Mouse (Mus musculus) CH12.LX (cell line): ENCODE data around the gene Samd4. TPM values are rescaled to one million over a fixed set of nuclear protein-coding genes. Genes with fewer than 3 reads are reported as not detected.

ENCODE experiments used
- DNase-seq: peaks from one replicate; pipeline ENCODE4 v3.0.0-alpha.2; 2013; ENCODE audit errors: extremely low read depth
- H3K27ac ChIP-seq: 2 replicates; pipeline ENCODE4 v1.5.1; 2012; ENCODE audit warnings: low read depth, mild to moderate bottlenecking, control low read depth, moderate library complexity; ENCODE audit not compliant: insufficient read depth
- H3K27me3 ChIP-seq: replicated peaks from 2 replicates; pipeline ENCODE3; 2012; ENCODE audit warnings: inconsistent platforms
- H3K36me3 ChIP-seq, 2 experiments: replicated peaks in 1 of 2; 2 replicates each; pipeline versions ENCODE3 to v1.6.1; 2012; ENCODE audit warnings: inconsistent platforms in 1 of 2, low read length in 1 of 2, mild to moderate bottlenecking in 1 of 2, mixed read lengths in 1 of 2, moderate library complexity in 1 of 2; ENCODE audit not compliant: control insufficient read depth in 1 of 2, insufficient read depth in 1 of 2
- H3K4me1 ChIP-seq, 2 experiments: 2 replicates each; pipeline ENCODE4 v1.6.1; 2012; ENCODE audit warnings: inconsistent platforms in 1 of 2, moderate library complexity in 1 of 2; ENCODE audit not compliant: insufficient read depth in 2 of 2, control insufficient read depth in 1 of 2
- H3K4me2 ChIP-seq: 2 replicates; pipeline ENCODE4 v1.6.1; 2012; ENCODE audit warnings: low read depth, mild to moderate bottlenecking, control low read depth; ENCODE audit not compliant: poor library complexity, insufficient read depth, severe bottlenecking
- H3K4me3 ChIP-seq, 3 experiments: fragments of 150-350 bp in 1 of 3; sonication (generic) in 1 of 3; replicated peaks in 1 of 3; 2 replicates each; pipeline versions ENCODE3 to v1.5.1; 2011 to 2012; ENCODE audit warnings: low read depth in 2 of 3, low read length in 2 of 3, mild to moderate bottlenecking in 2 of 3, moderate library complexity in 2 of 3, control low read depth in 1 of 3, improper control_type of control experiment in 1 of 3, inconsistent platforms in 1 of 3, mixed read lengths in 1 of 3; ENCODE audit not compliant: poor library complexity in 1 of 3
- H3K79me2 ChIP-seq: replicated peaks from 2 replicates; pipeline ENCODE4 v1.6.1; 2012; ENCODE audit warnings: mild to moderate bottlenecking, moderate library complexity; ENCODE audit not compliant: control insufficient read depth, poor library complexity, insufficient read depth, severe bottlenecking; ENCODE audit errors: extremely low read depth
- H3K9ac ChIP-seq: 2 replicates; pipeline ENCODE4 v1.6.1; 2012; ENCODE audit warnings: low read depth, mild to moderate bottlenecking, control low read depth, moderate library complexity; ENCODE audit not compliant: insufficient read depth
- H3K9me3 ChIP-seq: replicated peaks from 2 replicates; pipeline ENCODE3; 2012; ENCODE audit warnings: low read length, inconsistent platforms, mixed read lengths
- CHD1 ChIP-seq: IDR thresholded peaks from 2 replicates; pipeline ENCODE4 v1.6.1; 2012; ENCODE audit warnings: low read depth, low read length, improper control_type of control experiment, inconsistent platforms
- CHD2 ChIP-seq: IDR thresholded peaks from 2 replicates; pipeline ENCODE4 v1.6.1; 2011; ENCODE audit warnings: low read length, improper control_type of control experiment
- CTCF ChIP-seq, 2 experiments: IDR thresholded peaks in 1 of 2; conservative IDR thresholded peaks in 1 of 2; 2 replicates each; pipeline ENCODE4 v1.5.1; 2011 to 2012; ENCODE audit warnings: low read depth in 2 of 2, low read length in 2 of 2, improper control_type of control experiment in 1 of 2, inconsistent platforms in 1 of 2, mild to moderate bottlenecking in 1 of 2, moderate library complexity in 1 of 2
- ELF1 ChIP-seq: IDR thresholded peaks from 2 replicates; pipeline ENCODE4 v1.6.1; 2014; ENCODE audit warnings: low read depth, mild to moderate bottlenecking, inconsistent platforms, low read length, improper control_type of control experiment
- EP300 ChIP-seq: IDR thresholded peaks from 2 replicates; pipeline ENCODE4 v1.6.1; 2011; ENCODE audit warnings: low read length, improper control_type of control experiment
- IRF4 ChIP-seq: IDR thresholded peaks from 2 replicates; pipeline ENCODE4 v1.6.1; 2014; ENCODE audit warnings: low read depth, mild to moderate bottlenecking, inconsistent platforms, low read length, improper control_type of control experiment
- JUN ChIP-seq: IDR thresholded peaks from 2 replicates; pipeline ENCODE4 v1.6.1; 2011; ENCODE audit warnings: low read depth, mild to moderate bottlenecking, low read length, improper control_type of control experiment, moderate library complexity; ENCODE audit not compliant: insufficient read depth
- KAT2A ChIP-seq: IDR thresholded peaks from 2 replicates; pipeline ENCODE4 v1.6.1; 2012; ENCODE audit warnings: low read length, improper control_type of control experiment, inconsistent platforms; ENCODE audit not compliant: insufficient replicate concordance
- MAFK ChIP-seq: IDR thresholded peaks from 2 replicates; pipeline ENCODE4 v1.6.1; 2011; ENCODE audit warnings: low read length, improper control_type of control experiment; ENCODE audit not compliant: insufficient replicate concordance
- MAZ ChIP-seq: IDR thresholded peaks from 2 replicates; pipeline ENCODE4 v1.6.1; 2012; ENCODE audit warnings: low read depth, mild to moderate bottlenecking, inconsistent platforms, low read length, improper control_type of control experiment, moderate library complexity
- MEF2A ChIP-seq: IDR thresholded peaks from 2 replicates; pipeline ENCODE4 v1.6.1; 2014; ENCODE audit warnings: low read depth, mild to moderate bottlenecking, inconsistent platforms, low read length, improper control_type of control experiment, borderline replicate concordance
- MYC ChIP-seq: IDR thresholded peaks from 2 replicates; pipeline ENCODE4 v1.6.1; 2011; ENCODE audit warnings: low read depth, mild to moderate bottlenecking, improper control_type of control experiment, low read length
- PAX5 ChIP-seq: IDR thresholded peaks from 2 replicates; pipeline ENCODE4 v1.6.1; 2012; ENCODE audit warnings: low read length, inconsistent platforms, mixed read lengths
- POLR2AphosphoS2 ChIP-seq: IDR thresholded peaks from 2 replicates; pipeline ENCODE4 v1.6.1; 2011; ENCODE audit warnings: low read depth, low read length, improper control_type of control experiment
- RAD21 ChIP-seq: IDR thresholded peaks from 2 replicates; pipeline ENCODE4 v1.6.1; 2011; ENCODE audit warnings: low read depth, mild to moderate bottlenecking, low read length, improper control_type of control experiment, moderate library complexity
- RCOR1 ChIP-seq: conservative IDR thresholded peaks from 2 replicates; pipeline ENCODE4 v1.6.1; 2012; ENCODE audit warnings: low read depth, mild to moderate bottlenecking, inconsistent platforms, low read length, improper control_type of control experiment
- SIN3A ChIP-seq: IDR thresholded peaks from 2 replicates; pipeline ENCODE4 v1.6.1; 2012; ENCODE audit warnings: low read length, improper control_type of control experiment, inconsistent platforms
- SMC3 ChIP-seq: IDR thresholded peaks from 2 replicates; pipeline ENCODE4 v1.6.1; 2011; ENCODE audit warnings: low read depth, low read length, improper control_type of control experiment
- ZNF384 ChIP-seq: IDR thresholded peaks from 2 replicates; pipeline ENCODE4 v1.6.1; 2012; ENCODE audit warnings: low read depth, low read length, improper control_type of control experiment, inconsistent platforms
- dilution Hi-C: fragments of 300-500 bp; cut with MboI; formaldehyde crosslinking; loops from 2 replicates; pipeline ENCODE4 v1.14.3; 2020; ENCODE audit warnings: low sequenced_read_pairs; ENCODE audit not compliant: extremely low pct_unique_long_range_greater_than_20kb, extremely low pct_ligation_motif_present
- in situ Hi-C: fragments of 300-500 bp; cut with MboI; formaldehyde crosslinking; loops from 3 replicates; pipeline ENCODE4 v1.14.3; 2019; ENCODE audit warnings: low sequenced_read_pairs, low pct_ligation_motif_present, low pct_unique_long_range_greater_than_20kb, mixed read lengths
- polyA plus RNA-seq: library from polyadenylated mRNA; unstranded; fragments of >175 nt; gene quantifications from 2 replicates; pipeline ENCODE4 v1.2.1, GENCODE M21; 2012; ENCODE audit warnings: low read depth; ENCODE audit not compliant: insufficient read length
- total RNA-seq, 2 experiments: library from RNA; depleted of rRNA; stranded (reverse); fragments of 300-350 nt in 1 of 2; fragments of >200 nt in 1 of 2; gene quantifications; 2 replicates each; pipeline ENCODE4 v1.2.3; 2012 to 2014

Samd4 gene
- total and polyA plus RNA-seq, 3 experiments = 0.64 to 4.6 (median 1.5) TPM

DNA sequence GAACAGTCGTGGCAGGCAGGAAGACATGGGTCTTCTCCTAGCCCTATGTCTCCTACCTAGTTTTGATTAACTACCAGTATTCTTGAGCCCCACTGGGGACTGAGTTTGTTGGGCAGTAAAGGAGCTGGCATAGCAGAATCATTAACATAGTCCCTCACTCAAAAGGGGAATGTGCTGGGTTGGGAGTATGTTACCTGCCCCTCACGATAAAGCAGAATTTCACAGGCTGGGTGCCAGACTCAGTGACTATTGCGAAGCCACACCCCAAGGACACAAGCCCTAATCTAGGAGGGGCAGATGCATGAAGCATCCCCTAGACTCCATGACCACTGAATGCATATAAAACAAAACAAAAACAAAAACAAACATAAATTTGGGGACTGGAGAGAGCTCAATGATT, 212.4 kb downstream of the Samd4 start:
- in situ Hi-C loops = no loop called here
- H3K9ac ChIP-seq = no peak overlapping the region
- no peak overlapping the region for H3K4me2 ChIP-seq
- no peak for TF ChIP-seq CHD2
- no peak for TF ChIP-seq MYC
- TF ChIP-seq MAFK = no peak
- TF ChIP-seq ZNF384 = no peak
- no peak for TF ChIP-seq CTCF (conservative IDR thresholded peaks at IDR 0.05 in 1 of 2, IDR thresholded peaks at IDR 0.05 in 1 of 2; ENCODE audit: low read depth in 2 of 2, low read length in 2 of 2)
- TF ChIP-seq MEF2A = no peak
- no peak for TF ChIP-seq SMC3
- TF ChIP-seq MAZ = no peak
- no peak for TF ChIP-seq ELF1
- no peaks in the 10 kb centered on the region for H3K9me3 ChIP-seq
- H3K27ac ChIP-seq = no peak overlapping the region
- dilution Hi-C loops = no loop called here
- peaks cover 0 to 13% of the 10 kb centered on the region in 2 experiments for H3K36me3 ChIP-seq
- peaks cover 0 to 9% of the 10 kb centered on the region in 2 experiments; a peak in 2 of 4 replicates for H3K4me1 ChIP-seq
- DNase-seq = no peak
- no peak overlapping the region for H3K4me3 ChIP-seq
- no peaks in the 10 kb centered on the region for H3K27me3 ChIP-seq
- H3K79me2 ChIP-seq = no peaks in the 10 kb centered on the region

DNA sequence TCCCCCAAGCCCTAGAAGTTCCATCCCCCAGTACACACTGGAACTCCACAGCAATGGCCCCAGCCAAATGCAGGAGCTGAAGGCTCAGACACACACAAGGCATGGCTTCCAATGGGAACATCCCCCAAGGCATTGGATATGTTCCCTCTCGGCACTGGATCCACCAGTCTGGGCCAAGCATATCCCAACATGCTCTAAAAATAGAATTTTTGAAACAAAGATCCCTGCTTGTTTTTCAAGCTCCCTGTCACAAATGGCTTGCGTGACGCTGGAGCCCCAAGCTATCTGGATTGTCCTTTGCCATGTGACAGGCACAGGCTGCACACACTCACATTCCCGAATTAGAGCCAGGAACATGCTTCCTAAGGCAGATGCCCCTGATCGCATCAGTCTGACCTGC, 213.7 kb downstream of the Samd4 start:
- H3K9me3 ChIP-seq = no peaks in the 10 kb centered on the region
- no peak overlapping the region for H3K4me2 ChIP-seq
- H3K27ac ChIP-seq = no peak overlapping the region
- no peaks in the 10 kb centered on the region for H3K27me3 ChIP-seq
- H3K4me1 ChIP-seq = peaks cover 0 to 5% of the 10 kb centered on the region in 2 experiments; a peak in 2 of 4 replicates
- peaks cover 0 to 8% of the 10 kb centered on the region in 2 experiments for H3K36me3 ChIP-seq
- dilution Hi-C loops = no loop called here
- no peak for DNase-seq
- H3K9ac ChIP-seq = no peak overlapping the region
- in situ Hi-C loops = no loop called here
- TF ChIP-seq KAT2A = no peak
- TF ChIP-seq CHD1 = no peak
- TF ChIP-seq ZNF384 = no peak
- TF ChIP-seq RAD21 = no peak
- no peak for TF ChIP-seq MAZ
- no peak for TF ChIP-seq MYC
- TF ChIP-seq RCOR1 = no peak
- no peak for TF ChIP-seq CTCF (conservative IDR thresholded peaks at IDR 0.05 in 1 of 2, IDR thresholded peaks at IDR 0.05 in 1 of 2; ENCODE audit: low read depth in 2 of 2, low read length in 2 of 2)
- no peak for TF ChIP-seq SIN3A
- no peak for TF ChIP-seq POLR2AphosphoS2
- TF ChIP-seq EP300 = no peak
- TF ChIP-seq SMC3 = no peak
- TF ChIP-seq PAX5 = no peak
- no peak for TF ChIP-seq JUN
- no peak for TF ChIP-seq IRF4
- no peak overlapping the region for H3K4me3 ChIP-seq
- no peaks in the 10 kb centered on the region for H3K79me2 ChIP-seq
